Mouse (Mus musculus) naive thymus-derived CD4-positive, alpha-beta T cell, adult 5 months (primary cell): ENCODE data around the gene Ddo. TPM values are rescaled to one million over a fixed set of nuclear protein-coding genes. Genes with fewer than 3 reads are reported as not detected.

Experiments used
- polyA plus RNA-seq: library from polyadenylated mRNA; unstranded; fragments of 100-300 nt; shearing (Covaris generic); gene quantifications from one replicate; pipeline ENCODE4 v1.2.1, GENCODE M21; 2017

Gene Ddo
- not detected for polyA plus RNA-seq

GRCm38 (mm10) chr10:40629656-40630311 is at the start of gene Ddo:
TSS of gene Ddo (plus strand) at chr10:40630011.

GRCm38 (mm10) chr10:40683092-40683867 is 53.5 kb downstream of the Ddo start, which contains the start of gene Mettl24:
TSS of gene Mettl24 (plus strand) at chr10:40683282.

Other genes with a start within 250 kb of the Ddo start
- not detected for gene Slc22a16, start 59.7 kb upstream of the Ddo start, polyA plus RNA-seq
- gene Mettl24, start 53.3 kb downstream of the Ddo start, polyA plus RNA-seq: not detected